Mouse (Mus musculus) G1E (cell line): ENCODE data around the gene Igsf3. TPM values are rescaled to one million over a fixed set of nuclear protein-coding genes. Genes with fewer than 3 reads are reported as not detected.

Experiments
- ATAC-seq: 2 replicates; pipeline ENCODE4 v1.8.0; 2016; ENCODE audit warnings: mild to moderate bottlenecking; ENCODE audit not compliant: insufficient number of reproducible peaks, poor library complexity, low FRiP score, severe bottlenecking; ENCODE audit errors: extremely low read depth
- DNase-seq: peaks from one replicate; pipeline ENCODE4 v3.0.0; 2012; ENCODE audit warnings: low spot score
- H3K27me3 ChIP-seq: 2 replicates; pipeline ENCODE4 v1.6.1; 2012; ENCODE audit warnings: mild to moderate bottlenecking, low read length, inconsistent platforms; ENCODE audit not compliant: insufficient read depth
- H3K36me3 ChIP-seq: replicated peaks from 2 replicates; pipeline ENCODE3; 2012; ENCODE audit warnings: mild to moderate bottlenecking, inconsistent platforms
- H3K4me1 ChIP-seq: 2 replicates; pipeline ENCODE4 v1.6.1; 2012; ENCODE audit warnings: low read depth, low read length, inconsistent platforms, mixed read lengths; ENCODE audit not compliant: insufficient read depth
- H3K4me3 ChIP-seq: 2 replicates; pipeline ENCODE4 v1.5.1; 2012; ENCODE audit warnings: low read depth, mild to moderate bottlenecking, inconsistent platforms, low read length, moderate library complexity, mixed read lengths
- H3K9me3 ChIP-seq: replicated peaks from 2 replicates; pipeline ENCODE4 v1.6.1; 2012; ENCODE audit warnings: inconsistent platforms
- CTCF ChIP-seq: IDR thresholded peaks from 2 replicates; pipeline ENCODE4 v1.5.1; 2012; ENCODE audit warnings: low read depth, low read length, inconsistent platforms, mixed read lengths
- GATA1 ChIP-seq: IDR thresholded peaks from 2 replicates; pipeline ENCODE4 v1.6.1; 2012; ENCODE audit warnings: borderline replicate concordance, low read length, inconsistent platforms, mixed read lengths
- GATA2 ChIP-seq: IDR thresholded peaks from 2 replicates; pipeline ENCODE4 v1.6.1; 2012; ENCODE audit warnings: low read depth, low read length, inconsistent platforms, borderline replicate concordance
- POLR2AphosphoS5 ChIP-seq: IDR thresholded peaks from 2 replicates; pipeline ENCODE4 v1.6.1; 2012; ENCODE audit warnings: low read depth, low read length, inconsistent platforms; ENCODE audit not compliant: insufficient replicate concordance
- TAL1 ChIP-seq: conservative IDR thresholded peaks from 2 replicates; pipeline ENCODE4 v1.6.1; 2012; ENCODE audit warnings: low read depth, low read length, inconsistent platforms, mixed read lengths
- polyA plus RNA-seq: library from polyadenylated mRNA; stranded (reverse); fragments of >175 nt; gene quantifications from 2 replicates; pipeline ENCODE4 v1.2.3, GENCODE M21; 2012
- total RNA-seq, 2 experiments: library from RNA; stranded (forward) in 1 of 2; stranded (reverse) in 1 of 2; fragments of 200-1000 nt in 1 of 2; fragments of >200 nt in 1 of 2; fragmentation: Nextera tagmentation in 1 of 2; gene quantifications; 2 replicates each; pipeline ENCODE4 v1.2.3; 2014 to 2017

The Igsf3 gene
- total and polyA plus RNA-seq, 3 experiments = 14.6 to 33.0 (median 19.1) TPM

- DNase-seq = peak; percentile 50
Observed at GRCm38 (mm10) chr3:101463491-101463890, 86.6 kb downstream of the Igsf3 start.

GRCm38 (mm10) chr3:101469675-101470074 lies 92.8 kb downstream of the Igsf3 start:
- ATAC-seq (peak; percentile 68), DNase-seq (peak; percentile 60)
- Histone ChIP-seq H3K4me3 (no peak overlapping the region), H3K27me3 (peaks cover 14% of the 10 kb centered on the region), H3K4me1 (peaks cover 73% of the 10 kb centered on the region), H3K36me3 (peaks cover 11% of the 10 kb centered on the region), H3K9me3 (no peaks in the 10 kb centered on the region)
- TF ChIP-seq TAL1 (peak; percentile 66), POLR2AphosphoS5 (no peak)

More at GRCm38 (mm10) chr3:101463491-101463890, 86.6 kb downstream of the Igsf3 start:
- H3K9me3 ChIP-seq = peaks cover 10% of the 10 kb centered on the region
- H3K36me3 ChIP-seq = peaks cover 56% of the 10 kb centered on the region
- H3K27me3 ChIP-seq = no peaks in the 10 kb centered on the region
- H3K4me1 ChIP-seq = peaks cover 78% of the 10 kb centered on the region
- peak; percentile 69 for ATAC-seq
- no peak for TF ChIP-seq CTCF
- peak; percentile 88 for TF ChIP-seq TAL1
- TF ChIP-seq GATA2 = no peak
- H3K4me3 ChIP-seq = peak overlapping the region; percentile 4; the same call in 1 of the 2 replicates

GRCm38 (mm10) chr3:101471881-101472280 lies 95.0 kb downstream of the Igsf3 start:
- peaks cover 52% of the 10 kb centered on the region for H3K4me1 ChIP-seq
- DNase-seq (no peak), ATAC-seq (no peak)
- H3K9me3 ChIP-seq = no peaks in the 10 kb centered on the region
- TF ChIP-seq GATA2 = no peak
- TF ChIP-seq POLR2AphosphoS5 = no peak
- TF ChIP-seq TAL1 = no peak
- no peak for TF ChIP-seq GATA1
- no peak for TF ChIP-seq CTCF
- peaks cover 14% of the 10 kb centered on the region for H3K27me3 ChIP-seq
- H3K36me3 ChIP-seq = no peaks in the 10 kb centered on the region
- no peak overlapping the region for H3K4me3 ChIP-seq

GRCm38 (mm10) chr3:101481951-101482350 lies 105.1 kb downstream of the Igsf3 start:
- TF ChIP-seq TAL1 (no peak), GATA1 (no peak), CTCF (no peak), GATA2 (no peak), POLR2AphosphoS5 (no peak)
- ATAC-seq (no peak), DNase-seq (no peak)
- Histone ChIP-seq H3K4me3 (peak overlapping the region; percentile 9; the same call in 1 of the 2 replicates), H3K9me3 (no peaks in the 10 kb centered on the region), H3K27me3 (peaks cover 34% of the 10 kb centered on the region), H3K4me1 (peaks cover 13% of the 10 kb centered on the region; the same call in 1 of the 2 replicates), H3K36me3 (no peaks in the 10 kb centered on the region)

GRCm38 (mm10) chr3:101483256-101483983 lies 106.5 kb downstream of the Igsf3 start:
- Histone ChIP-seq H3K27me3 (peaks cover 47% of the 10 kb centered on the region), H3K9me3 (no peaks in the 10 kb centered on the region)
- ATAC-seq = no peak

GRCm38 (mm10) chr3:101486054-101486765 lies 109.3 kb downstream of the Igsf3 start:
- no peak for ATAC-seq
- peaks cover 50% of the 10 kb centered on the region for H3K27me3 ChIP-seq
- TF ChIP-seq GATA2 (no peak), TAL1 (no peak), POLR2AphosphoS5 (no peak), GATA1 (no peak), CTCF (peak; percentile 23; the same call in 1 of the 2 replicates)
- no peak for DNase-seq
- H3K36me3 ChIP-seq = no peaks in the 10 kb centered on the region
- H3K4me3 ChIP-seq = no peak overlapping the region
- H3K4me1 ChIP-seq = peaks cover 4% of the 10 kb centered on the region; the same call in 1 of the 2 replicates
- no peaks in the 10 kb centered on the region for H3K9me3 ChIP-seq

More at GRCm38 (mm10) chr3:101483256-101483983, 106.5 kb downstream of the Igsf3 start:
- no peak for DNase-seq
- Histone ChIP-seq H3K4me3 (no peak overlapping the region), H3K36me3 (no peaks in the 10 kb centered on the region), H3K4me1 (peaks cover 7% of the 10 kb centered on the region; the same call in 1 of the 2 replicates)
- TF ChIP-seq GATA1 = no peak
- no peak for TF ChIP-seq TAL1

- TF ChIP-seq CTCF (no peak), TAL1 (no peak), POLR2AphosphoS5 (no peak), GATA1 (no peak), GATA2 (no peak)
- H3K9me3 ChIP-seq = no peaks in the 10 kb centered on the region
- H3K4me1 ChIP-seq = peaks cover 4% of the 10 kb centered on the region; the same call in 1 of the 2 replicates
- H3K36me3 ChIP-seq = no peaks in the 10 kb centered on the region
- DNase-seq = no peak
- no peak for ATAC-seq
- H3K4me3 ChIP-seq = no peak overlapping the region
- peaks cover 48% of the 10 kb centered on the region for H3K27me3 ChIP-seq
Observed at GRCm38 (mm10) chr3:101487436-101487835, 110.6 kb downstream of the Igsf3 start.
